Mouse (Mus musculus) G1E (cell line): ENCODE data around the gene Sik1.

Source experiments
- CTCF ChIP-seq: IDR thresholded peaks from 2 replicates; pipeline ENCODE4 v1.5.1; 2012; ENCODE audit warnings: low read depth, low read length, inconsistent platforms, mixed read lengths
- GATA1 ChIP-seq: IDR thresholded peaks from 2 replicates; pipeline ENCODE4 v1.6.1; 2012; ENCODE audit warnings: borderline replicate concordance, low read length, inconsistent platforms, mixed read lengths
- TAL1 ChIP-seq: conservative IDR thresholded peaks from 2 replicates; pipeline ENCODE4 v1.6.1; 2012; ENCODE audit warnings: low read depth, low read length, inconsistent platforms, mixed read lengths

GRCm38 (mm10) chr17:31831866-31832576, 23.6 kb downstream of the Sik1 start:
- TF ChIP-seq CTCF = no peak
- no peak for TF ChIP-seq GATA1
- no peak for TF ChIP-seq TAL1
